Mouse (Mus musculus): ENCODE results near the gene Gm21293. TPM values are rescaled to one million over a fixed set of nuclear protein-coding genes. Genes with fewer than 3 reads are reported as not detected.
"Not testable (repeated sequence)": the region's sequence is repeated elsewhere in the genome, so short reads cannot be mapped to it uniquely, and the experiment has no call there.

Gene Gm21293
- polyA plus RNA-seq (2011; ENCODE audit: insufficient read depth, insufficient read length, low read depth, missing spikeins), result not detected in 2 replicates

GRCm38 (mm10) chr10:104142687-104143086 lies at the start of gene Gm21293:
Gene Gm21293 (plus strand): TSS chr10:104142987.
- not testable (repeated sequence) for H3K27me3 ChIP-seq (ENCODE audit: control insufficient read depth, insufficient read depth, low read length, poor library complexity, severe bottlenecking); H3K4me1 ChIP-seq (ENCODE audit: control insufficient read depth, insufficient read depth, low read length)

GRCm38 (mm10) chr10:104110044-104110443 lies 32.7 kb upstream of the Gm21293 start:
- H3K27ac ChIP-seq (ENCODE audit: insufficient read depth, low read length), result no peak overlapping the region
- H3K4me1 ChIP-seq (ENCODE audit: control insufficient read depth, insufficient read depth, low read length), result no peaks in the 10 kb centered on the region
- H3K36me3 ChIP-seq (ENCODE audit: control insufficient read depth, insufficient read depth, low read length, poor library complexity, severe bottlenecking), result no peaks in the 10 kb centered on the region
- H3K9ac ChIP-seq (ENCODE audit: low read depth, poor library complexity, severe bottlenecking), result no peak overlapping the region
- no peak overlapping the region for H3K4me3 ChIP-seq (ENCODE audit: low read depth, low read length)
- H3K9me3 ChIP-seq (replicated peaks; ENCODE audit: control insufficient read depth, insufficient read depth, low read length, poor library complexity, severe bottlenecking), result no peaks in the 10 kb centered on the region
- no peaks in the 10 kb centered on the region for H3K27me3 ChIP-seq (ENCODE audit: control insufficient read depth, insufficient read depth, low read length, poor library complexity, severe bottlenecking)
- TF ChIP-seq EP300 (IDR thresholded peaks at IDR 0.05; ENCODE audit: insufficient read depth, low read depth, low read length) (no peak), CTCF (IDR thresholded peaks at IDR 0.05; ENCODE audit: low read depth, low read length) (no peak), POLR2A (IDR thresholded peaks at IDR 0.05; ENCODE audit: insufficient read depth, low read length) (no peak)

More at GRCm38 (mm10) chr10:104142687-104143086, at the start of gene Gm21293:
- H3K9me3 ChIP-seq (replicated peaks; ENCODE audit: control insufficient read depth, insufficient read depth, low read length, poor library complexity, severe bottlenecking); H3K4me3 ChIP-seq (ENCODE audit: low read depth, low read length); H3K36me3 ChIP-seq (ENCODE audit: control insufficient read depth, insufficient read depth, low read length, poor library complexity, severe bottlenecking); H3K9ac ChIP-seq (ENCODE audit: low read depth, poor library complexity, severe bottlenecking); H3K27ac ChIP-seq (ENCODE audit: insufficient read depth, low read length): not testable (repeated sequence)

- H3K9me3 ChIP-seq (replicated peaks; ENCODE audit: control insufficient read depth, insufficient read depth, low read length, poor library complexity, severe bottlenecking), result no peaks in the 10 kb centered on the region
- no peak overlapping the region for H3K9ac ChIP-seq (ENCODE audit: low read depth, poor library complexity, severe bottlenecking)
- no peaks in the 10 kb centered on the region for H3K27me3 ChIP-seq (ENCODE audit: control insufficient read depth, insufficient read depth, low read length, poor library complexity, severe bottlenecking)
- no peak overlapping the region for H3K27ac ChIP-seq (ENCODE audit: insufficient read depth, low read length)
- H3K36me3 ChIP-seq (ENCODE audit: control insufficient read depth, insufficient read depth, low read length, poor library complexity, severe bottlenecking), result no peaks in the 10 kb centered on the region
- H3K4me1 ChIP-seq (ENCODE audit: control insufficient read depth, insufficient read depth, low read length), result no peaks in the 10 kb centered on the region
- TF ChIP-seq EP300 (IDR thresholded peaks at IDR 0.05; ENCODE audit: insufficient read depth, low read depth, low read length) (no peak), CTCF (IDR thresholded peaks at IDR 0.05; ENCODE audit: low read depth, low read length) (no peak), POLR2A (IDR thresholded peaks at IDR 0.05; ENCODE audit: insufficient read depth, low read length) (no peak)
- H3K4me3 ChIP-seq (ENCODE audit: low read depth, low read length), result no peak overlapping the region
Observed at GRCm38 (mm10) chr10:104118312-104118711, 24.5 kb upstream of the Gm21293 start.

- not testable (repeated sequence) for H3K4me1 ChIP-seq (ENCODE audit: control insufficient read depth, insufficient read depth, low read length)
Observed at GRCm38 (mm10) chr10:104151197-104151596, 8.4 kb downstream of the Gm21293 start, which contains the start of gene Gm6763. Gene Gm6763 (plus strand): TSS chr10:104151497.

GRCm38 (mm10) chr10:104159706-104160105 lies 16.9 kb downstream of the Gm21293 start, which contains the start of gene Gm8764:
Gene Gm8764 (plus strand): TSS chr10:104160006.
- not testable (repeated sequence) for H3K9me3 ChIP-seq (replicated peaks; ENCODE audit: control insufficient read depth, insufficient read depth, low read length, poor library complexity, severe bottlenecking); H3K27ac ChIP-seq (ENCODE audit: insufficient read depth, low read length); H3K9ac ChIP-seq (ENCODE audit: low read depth, poor library complexity, severe bottlenecking)

More at GRCm38 (mm10) chr10:104151197-104151596, 8.4 kb downstream of the Gm21293 start, which contains the start of gene Gm6763:
- H3K36me3 ChIP-seq (ENCODE audit: control insufficient read depth, insufficient read depth, low read length, poor library complexity, severe bottlenecking); H3K9ac ChIP-seq (ENCODE audit: low read depth, poor library complexity, severe bottlenecking); H3K27ac ChIP-seq (ENCODE audit: insufficient read depth, low read length); H3K9me3 ChIP-seq (replicated peaks; ENCODE audit: control insufficient read depth, insufficient read depth, low read length, poor library complexity, severe bottlenecking); H3K4me3 ChIP-seq (ENCODE audit: low read depth, low read length); H3K27me3 ChIP-seq (ENCODE audit: control insufficient read depth, insufficient read depth, low read length, poor library complexity, severe bottlenecking): not testable (repeated sequence)

GRCm38 (mm10) chr10:104168215-104168614 lies 25.4 kb downstream of the Gm21293 start, which contains the start of gene Gm21304:
Gene Gm21304 (plus strand): TSS chr10:104168515.
- not testable (repeated sequence) for H3K36me3 ChIP-seq (ENCODE audit: control insufficient read depth, insufficient read depth, low read length, poor library complexity, severe bottlenecking); H3K4me1 ChIP-seq (ENCODE audit: control insufficient read depth, insufficient read depth, low read length); H3K9me3 ChIP-seq (replicated peaks; ENCODE audit: control insufficient read depth, insufficient read depth, low read length, poor library complexity, severe bottlenecking); H3K27ac ChIP-seq (ENCODE audit: insufficient read depth, low read length); H3K4me3 ChIP-seq (ENCODE audit: low read depth, low read length); H3K9ac ChIP-seq (ENCODE audit: low read depth, poor library complexity, severe bottlenecking); H3K27me3 ChIP-seq (ENCODE audit: control insufficient read depth, insufficient read depth, low read length, poor library complexity, severe bottlenecking)

More at GRCm38 (mm10) chr10:104159706-104160105, 16.9 kb downstream of the Gm21293 start, which contains the start of gene Gm8764:
- not testable (repeated sequence) for H3K27me3 ChIP-seq (ENCODE audit: control insufficient read depth, insufficient read depth, low read length, poor library complexity, severe bottlenecking); H3K4me3 ChIP-seq (ENCODE audit: low read depth, low read length); H3K4me1 ChIP-seq (ENCODE audit: control insufficient read depth, insufficient read depth, low read length); H3K36me3 ChIP-seq (ENCODE audit: control insufficient read depth, insufficient read depth, low read length, poor library complexity, severe bottlenecking)

- H3K9ac ChIP-seq (ENCODE audit: low read depth, poor library complexity, severe bottlenecking); H3K27ac ChIP-seq (ENCODE audit: insufficient read depth, low read length); H3K9me3 ChIP-seq (replicated peaks; ENCODE audit: control insufficient read depth, insufficient read depth, low read length, poor library complexity, severe bottlenecking); H3K27me3 ChIP-seq (ENCODE audit: control insufficient read depth, insufficient read depth, low read length, poor library complexity, severe bottlenecking); H3K36me3 ChIP-seq (ENCODE audit: control insufficient read depth, insufficient read depth, low read length, poor library complexity, severe bottlenecking); H3K4me3 ChIP-seq (ENCODE audit: low read depth, low read length); H3K4me1 ChIP-seq (ENCODE audit: control insufficient read depth, insufficient read depth, low read length): not testable (repeated sequence)
Observed at GRCm38 (mm10) chr10:104176724-104177123, 33.9 kb downstream of the Gm21293 start, which contains the start of gene Gm21312. Gene Gm21312 (plus strand): TSS chr10:104177024.

- H3K4me1 ChIP-seq (ENCODE audit: control insufficient read depth, insufficient read depth, low read length); H3K4me3 ChIP-seq (ENCODE audit: low read depth, low read length); H3K9ac ChIP-seq (ENCODE audit: low read depth, poor library complexity, severe bottlenecking); H3K9me3 ChIP-seq (replicated peaks; ENCODE audit: control insufficient read depth, insufficient read depth, low read length, poor library complexity, severe bottlenecking); H3K27ac ChIP-seq (ENCODE audit: insufficient read depth, low read length); H3K27me3 ChIP-seq (ENCODE audit: control insufficient read depth, insufficient read depth, low read length, poor library complexity, severe bottlenecking); H3K36me3 ChIP-seq (ENCODE audit: control insufficient read depth, insufficient read depth, low read length, poor library complexity, severe bottlenecking): not testable (repeated sequence)
Observed at GRCm38 (mm10) chr10:104185233-104185632, 42.4 kb downstream of the Gm21293 start, which contains the start of gene Gm20765. Gene Gm20765 (plus strand): TSS chr10:104185533.

- H3K36me3 ChIP-seq (ENCODE audit: control insufficient read depth, insufficient read depth, low read length, poor library complexity, severe bottlenecking); H3K27ac ChIP-seq (ENCODE audit: insufficient read depth, low read length); H3K4me3 ChIP-seq (ENCODE audit: low read depth, low read length); H3K4me1 ChIP-seq (ENCODE audit: control insufficient read depth, insufficient read depth, low read length); H3K9ac ChIP-seq (ENCODE audit: low read depth, poor library complexity, severe bottlenecking); H3K9me3 ChIP-seq (replicated peaks; ENCODE audit: control insufficient read depth, insufficient read depth, low read length, poor library complexity, severe bottlenecking); H3K27me3 ChIP-seq (ENCODE audit: control insufficient read depth, insufficient read depth, low read length, poor library complexity, severe bottlenecking): not testable (repeated sequence)
Observed at GRCm38 (mm10) chr10:104193742-104194141, 51.0 kb downstream of the Gm21293 start, which contains the start of gene Gm4340. Gene Gm4340 (plus strand): TSS chr10:104194042.

Data from ES-Bruce4 (cell line).